Mouse (Mus musculus) hematopoietic multipotent progenitor cell, adult 10-12 weeks (in vitro differentiated cells): ENCODE results near the gene Gpm6a. TPM values are rescaled to one million over a fixed set of nuclear protein-coding genes. Genes with fewer than 3 reads are reported as not detected.

ENCODE experiments used
- polyA plus RNA-seq: library from polyadenylated mRNA; stranded (reverse); fragments of >175 nt; gene quantifications from 2 replicates; pipeline ENCODE4 v1.2.3, GENCODE M21; 2012; ENCODE audit warnings: low replicate concordance

The Gpm6a gene
- polyA plus RNA-seq: 0.03 TPM in 1 of 2 replicates, not detected in the other

GRCm38 (mm10) chr8:54954741-54955455, at the start of gene Gpm6a:
Gene Gpm6a (plus strand): TSS chr8:54954843.

Other genes with a start within 250 kb of the Gpm6a start
- gene Wdr17, start 67.7 kb upstream of the Gpm6a start, polyA plus RNA-seq: not detected in 2 replicates